Mouse (Mus musculus) natural killer cell, adult 2 months (primary cell): ENCODE data around the gene Zfp637.
"Not testable (repeated sequence)": the region's sequence is repeated elsewhere in the genome, so short reads cannot be mapped to it uniquely, and the experiment has no call there.

Experiments used
- DNase-seq, 2 experiments: peaks; one replicate each; pipeline ENCODE4 v3.0.0; 2022; ENCODE audit warnings: low spot score in 2 of 2

Gene Zfp637

GRCm38 (mm10) chr6:117840686-117841510 is at the start of gene Zfp637:
Zfp637 (plus strand) TSS chr6:117841180.
- peak; percentile 57 to 72 for DNase-seq

- no peak for DNase-seq
These were observed 45.7 kb upstream of the Zfp637 start for GRCm38 (mm10) chr6:117795251-117795650.

DNA sequence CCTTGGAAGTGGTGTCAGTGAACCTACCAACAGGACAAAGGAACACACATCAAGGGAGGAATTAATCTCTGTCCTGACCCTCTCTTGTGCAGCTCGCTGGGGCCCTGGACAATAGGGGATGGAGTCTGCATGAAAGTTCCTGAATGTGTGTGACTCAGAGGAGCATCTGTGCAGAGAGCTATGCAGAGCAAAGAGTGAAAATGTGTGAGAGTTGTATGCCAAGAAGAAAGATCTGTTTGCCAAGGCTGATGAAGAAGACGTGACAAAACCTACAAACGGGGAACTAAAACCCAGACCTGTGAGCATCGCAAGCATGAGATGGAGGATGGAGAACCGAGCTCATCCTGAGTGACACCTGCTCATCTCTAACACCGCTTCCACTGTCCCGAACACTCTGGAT is 40.2 kb upstream of the Zfp637 start:
- DNase-seq, result no peak

GRCm38 (mm10) chr6:117801801-117802200 is 39.2 kb upstream of the Zfp637 start:
- DNase-seq, result no peak

DNA sequence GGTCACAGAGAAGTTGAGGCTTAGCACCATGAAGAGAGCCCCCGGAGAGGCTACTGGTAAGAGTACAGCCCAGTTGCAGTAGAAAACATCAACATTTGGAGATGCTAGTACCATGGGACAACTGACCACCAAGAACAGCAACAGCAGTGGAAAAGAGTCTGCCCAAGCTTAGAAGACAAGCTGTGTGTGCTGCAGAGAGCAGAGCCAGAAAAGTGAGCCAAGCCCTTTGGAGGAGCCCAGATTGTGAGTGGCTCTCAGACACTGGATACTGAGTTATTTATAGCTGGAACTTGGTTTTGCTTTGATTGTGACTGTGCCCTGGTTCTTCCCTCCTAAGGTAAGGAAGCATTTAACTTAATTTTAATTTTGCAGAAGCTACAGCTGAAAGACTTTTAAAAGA is 33.2 kb upstream of the Zfp637 start:
- DNase-seq, result no peak

DNA sequence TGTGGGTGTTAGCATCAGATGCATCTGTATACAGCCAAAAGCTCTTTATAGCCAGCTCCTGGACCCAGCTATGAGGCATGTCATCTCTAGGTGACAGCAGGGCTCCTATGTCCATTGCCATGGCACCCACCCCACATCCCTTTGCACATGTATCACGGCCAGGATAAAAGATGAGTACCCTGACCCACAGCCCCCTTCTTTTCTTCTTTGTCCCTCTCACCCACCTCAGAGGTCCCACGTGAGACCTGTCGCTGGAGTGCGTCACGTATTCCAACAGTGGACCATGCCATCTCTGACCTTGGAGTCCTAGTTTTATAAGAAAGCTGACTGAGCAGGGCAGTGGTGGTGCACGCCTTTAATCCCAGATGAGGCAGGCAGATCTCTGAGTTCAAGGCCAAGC is 31.2 kb upstream of the Zfp637 start:
- DNase-seq, result no peak

GRCm38 (mm10) chr6:117810717-117811116 is 30.3 kb upstream of the Zfp637 start:
- no peak for DNase-seq

GRCm38 (mm10) chr6:117811256-117811655 is 29.7 kb upstream of the Zfp637 start:
- no peak for DNase-seq

DNA sequence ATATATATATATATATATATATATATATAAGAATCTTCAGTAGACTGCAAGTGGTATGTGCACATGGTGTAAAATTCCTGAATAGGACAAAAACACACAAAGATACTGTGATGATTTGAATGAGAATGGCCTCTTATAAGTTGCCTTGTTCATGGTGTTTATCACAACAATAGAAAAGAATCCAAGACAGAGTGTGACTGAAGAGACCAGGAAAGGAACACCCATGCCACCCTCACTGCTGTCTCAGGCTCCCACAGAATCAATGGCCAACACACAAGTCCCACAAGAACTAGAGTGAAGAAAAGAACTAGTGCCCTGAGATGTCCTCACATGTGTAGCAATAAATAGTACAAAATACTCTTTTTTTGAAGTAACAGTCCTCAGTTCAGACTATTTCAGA is 26.3 kb upstream of the Zfp637 start:
- DNase-seq, result no peak

- no peak for DNase-seq
These were observed 23.9 kb upstream of the Zfp637 start for GRCm38 (mm10) chr6:117817108-117817541.

DNA sequence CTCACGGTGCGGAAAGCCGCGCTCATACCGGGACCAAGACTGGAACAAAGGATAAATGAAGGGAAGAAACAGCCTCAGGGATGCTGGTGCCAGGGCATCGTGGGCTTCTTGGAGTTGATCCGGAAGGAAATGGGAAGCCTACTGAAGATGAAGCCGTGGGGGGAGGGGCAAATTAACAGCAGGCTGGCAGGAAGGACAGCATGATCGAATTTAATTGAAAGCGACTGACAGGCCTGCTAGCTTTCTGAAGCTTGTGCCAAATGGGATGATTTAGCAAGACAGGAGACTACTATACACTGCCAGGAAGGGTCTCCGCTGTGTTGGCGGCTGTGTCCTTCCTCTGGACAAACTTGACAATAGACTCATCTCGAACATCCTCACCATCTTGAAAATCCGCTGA is 20.7 kb upstream of the Zfp637 start:
- no peak for DNase-seq

- peak; percentile 49 to 62 for DNase-seq
These were observed 15.6 kb upstream of the Zfp637 start for GRCm38 (mm10) chr6:117825369-117825768.

GRCm38 (mm10) chr6:117828273-117828672 is 12.7 kb upstream of the Zfp637 start:
- peak in 1 of 2 experiments; percentile 41 for DNase-seq

GRCm38 (mm10) chr6:117841511-117841955 is 553 bp downstream of the Zfp637 start:
- DNase-seq, result no peak

- DNase-seq, result no peak
These were observed 3.6 kb downstream of the Zfp637 start for GRCm38 (mm10) chr6:117844597-117844996.

DNA sequence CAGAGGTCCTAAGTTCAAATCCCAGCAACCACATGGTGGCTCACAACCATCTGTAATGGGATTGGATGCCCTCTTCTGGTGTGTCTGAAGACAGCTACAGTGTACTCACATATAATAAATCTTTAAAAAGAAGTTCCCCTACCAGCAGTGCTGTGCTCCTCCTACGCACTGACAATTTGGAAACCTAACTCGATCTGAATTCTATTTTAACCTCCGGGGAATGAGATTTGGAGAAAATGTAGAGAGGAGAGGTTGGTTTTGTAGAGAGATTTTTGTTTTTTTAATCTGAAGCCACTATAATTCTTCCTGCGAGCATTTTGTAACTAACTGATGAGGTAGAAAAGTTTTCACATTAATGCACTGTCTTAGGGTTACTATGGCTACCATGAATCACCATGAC is 5.7 kb downstream of the Zfp637 start:
- not testable (repeated sequence) for DNase-seq

GRCm38 (mm10) chr6:117847772-117848171 is 6.8 kb downstream of the Zfp637 start:
- no peak for DNase-seq

DNA sequence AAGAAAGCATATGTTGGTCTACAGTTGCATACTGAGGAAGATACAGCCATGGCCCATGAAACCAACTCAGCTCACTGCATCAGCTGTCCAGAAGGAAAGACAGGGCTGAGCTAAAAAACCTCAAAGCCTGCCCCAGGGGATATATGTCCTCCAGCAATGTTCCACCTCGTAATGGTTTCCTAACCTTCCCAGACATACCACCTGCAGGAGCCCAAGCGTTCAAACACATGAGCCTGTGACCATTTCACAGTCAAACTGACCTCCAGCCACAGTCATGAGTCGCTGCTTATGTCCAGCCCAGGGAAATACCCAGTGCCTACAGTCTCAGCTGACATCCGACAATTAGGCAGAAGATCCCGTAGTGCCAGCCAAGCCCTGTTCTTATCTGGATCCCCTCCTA is 7.6 kb downstream of the Zfp637 start:
- no peak for DNase-seq

- DNase-seq, result peak in 1 of 2 experiments; percentile 28
These were observed 10.8 kb downstream of the Zfp637 start for GRCm38 (mm10) chr6:117851747-117852146.

- no peak for DNase-seq
These were observed 17.0 kb downstream of the Zfp637 start for GRCm38 (mm10) chr6:117857990-117858389.

GRCm38 (mm10) chr6:117861848-117862247 is 20.9 kb downstream of the Zfp637 start, which contains the start of gene Zfp239:
Zfp239 (plus strand) TSS chr6:117862100.
- no peak for DNase-seq

DNA sequence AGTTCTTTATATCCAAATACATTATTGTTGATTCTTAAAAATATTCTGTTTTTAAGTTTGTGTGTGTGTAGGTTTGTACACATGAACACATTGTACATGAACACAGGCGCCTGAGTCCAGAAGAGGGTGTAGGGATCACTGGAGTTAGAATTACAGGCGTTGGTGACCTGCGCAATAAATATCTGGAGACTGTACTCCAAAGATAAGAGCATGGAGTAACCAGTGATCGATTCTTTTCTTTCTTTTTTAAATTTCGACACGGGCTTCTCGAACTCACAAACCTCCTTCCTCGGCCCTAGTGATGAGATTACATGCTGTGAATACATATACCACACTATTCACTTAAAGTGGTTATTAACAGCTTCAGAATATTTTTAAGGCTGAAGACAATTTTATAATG is 21.5 kb downstream of the Zfp637 start:
- DNase-seq, result no peak

DNA sequence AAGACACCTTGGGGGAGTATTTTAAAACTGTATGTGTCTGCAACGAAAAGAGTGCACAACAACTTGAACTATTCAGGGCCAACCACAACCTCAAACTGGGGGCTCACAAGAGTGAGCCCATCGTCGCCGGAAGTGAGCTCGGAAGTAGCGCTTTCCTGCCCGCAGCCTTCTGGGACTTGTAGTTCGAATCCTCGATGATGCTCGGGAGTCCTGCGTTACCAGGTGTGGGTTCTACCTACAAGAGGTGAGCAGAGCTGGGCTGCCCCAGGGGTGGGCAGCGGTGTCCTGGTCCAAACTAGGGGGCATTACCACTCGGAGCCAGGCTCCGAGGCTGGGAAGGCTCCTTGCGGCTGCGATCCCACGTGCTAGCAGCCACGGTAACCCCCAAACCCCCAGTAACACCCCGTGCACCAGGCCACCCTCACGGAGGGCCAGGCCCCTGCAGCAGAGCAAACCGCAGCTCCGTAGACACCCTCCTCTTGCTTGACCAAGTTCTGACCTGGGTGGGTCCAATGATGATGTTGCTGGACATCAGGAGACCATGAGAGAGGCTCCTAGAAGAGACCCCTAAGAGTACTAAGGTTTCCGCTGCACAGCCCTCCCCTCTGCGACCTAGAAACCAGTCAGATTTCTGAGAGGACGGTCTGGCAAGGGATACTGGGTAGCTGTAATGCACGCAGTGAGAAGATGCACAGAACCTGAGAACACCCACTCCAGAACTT is 22.1 kb downstream of the Zfp637 start:
- peak in 1 of 2 experiments; percentile 39 for DNase-seq
